Mouse (Mus musculus) megakaryocyte, embryonic 14.5 days (primary cell): ENCODE results near the gene Cped1.

Experiments used
- FLI1 ChIP-seq: IDR thresholded peaks from 2 replicates; pipeline ENCODE4 v1.6.1; 2012; ENCODE audit warnings: low read length, inconsistent platforms, mixed read lengths
- GATA1 ChIP-seq: IDR thresholded peaks from 3 replicates; pipeline ENCODE4 v1.6.1; 2012; ENCODE audit warnings: mixed read lengths, low read length, inconsistent platforms, borderline replicate concordance

- TF ChIP-seq GATA1 = no peak
- TF ChIP-seq FLI1 = no peak
Observed at GRCm38 (mm10) chr6:22025584-22026357, 40.1 kb downstream of the Cped1 start.
